Mouse (Mus musculus): ENCODE data around the gene Vasp.
"Not testable (repeated sequence)": the region's sequence is repeated elsewhere in the genome, so short reads cannot be mapped to it uniquely, and the experiment has no call there.

The Vasp gene

GRCm38 (mm10) chr7:19303046-19303305, 31.4 kb upstream of the Vasp start:
- DNase-seq: no peak

DNA sequence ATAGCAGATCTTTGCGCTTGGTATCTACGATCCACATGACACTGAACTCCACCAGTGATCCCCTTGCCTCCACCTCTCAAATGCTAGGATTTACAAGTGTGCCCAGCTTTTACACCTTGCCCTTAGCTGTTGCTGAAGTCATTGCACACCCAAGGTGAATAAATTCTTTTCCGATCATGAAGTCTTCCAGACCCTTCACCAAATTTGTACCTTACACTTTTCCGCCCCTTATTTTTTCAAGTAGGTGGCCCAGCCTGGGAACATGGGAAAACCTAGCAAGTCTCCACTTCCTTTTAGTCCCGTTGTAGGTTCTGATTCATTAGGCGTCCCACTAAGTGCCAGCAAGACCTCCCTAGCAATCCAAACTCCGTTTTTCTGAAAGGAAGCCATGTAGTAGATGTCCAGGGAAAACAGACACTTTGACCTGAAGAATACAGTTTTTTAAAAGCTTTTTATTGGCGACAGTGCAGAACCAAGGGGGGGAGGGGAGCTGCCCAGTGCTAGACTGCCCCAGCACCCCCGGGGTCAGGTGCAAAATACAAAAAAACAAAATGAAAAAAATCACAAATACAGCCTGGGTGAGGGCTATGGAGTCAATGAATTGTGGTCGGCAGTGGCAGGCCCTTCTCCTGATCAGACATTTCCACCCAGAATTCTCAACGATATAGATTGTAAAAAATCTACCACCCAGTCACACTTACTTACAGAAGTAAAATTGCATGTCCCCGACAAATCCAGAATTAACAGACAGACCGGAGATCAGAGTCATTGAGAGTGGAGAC, 30.8 kb upstream of the Vasp start:
- no peak for DNase-seq

DNA sequence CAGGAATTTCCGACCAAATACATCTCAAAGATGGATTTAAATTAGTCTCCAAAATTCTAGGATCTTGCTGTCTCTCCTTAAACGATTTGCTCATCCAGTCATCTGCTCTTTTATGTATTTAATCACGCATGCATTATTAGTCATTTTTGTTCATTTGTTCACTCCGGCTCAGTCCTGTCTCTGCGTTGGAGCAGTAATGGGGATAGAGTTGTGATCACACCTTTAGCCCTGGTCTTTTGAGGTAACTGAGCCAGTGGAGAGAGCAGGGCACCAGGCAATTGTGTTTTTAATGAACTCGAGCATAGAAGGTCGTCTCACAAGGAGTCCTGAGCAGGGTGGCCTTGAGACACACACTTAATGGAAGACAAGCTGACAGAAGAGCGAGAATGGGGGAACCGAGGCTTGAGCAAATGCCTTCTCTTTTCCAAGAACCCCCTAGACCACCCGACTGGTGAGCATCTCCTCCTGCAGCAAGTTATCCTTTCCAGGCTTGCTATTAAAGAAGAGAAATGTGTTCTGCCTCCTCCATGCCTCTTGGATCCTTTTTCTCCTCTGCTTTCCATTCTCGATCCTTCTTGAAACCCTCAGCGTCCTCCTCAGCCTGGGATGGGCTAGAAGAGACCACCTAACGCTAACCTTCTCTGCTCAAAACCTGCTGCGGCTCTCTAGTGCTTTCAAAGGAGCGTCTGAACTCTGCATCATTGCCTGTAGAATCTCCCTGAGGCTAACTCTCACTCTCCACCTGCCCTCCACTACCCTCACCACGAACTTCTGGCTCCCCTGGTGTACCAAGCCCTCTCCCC, 30.0 kb upstream of the Vasp start:
- DNase-seq: no peak

GRCm38 (mm10) chr7:19300501-19301421, 29.1 kb upstream of the Vasp start:
- peak; percentile 81 for DNase-seq

- DNase-seq: no peak
Measured at GRCm38 (mm10) chr7:19299194-19299593, 27.6 kb upstream of the Vasp start.

DNA sequence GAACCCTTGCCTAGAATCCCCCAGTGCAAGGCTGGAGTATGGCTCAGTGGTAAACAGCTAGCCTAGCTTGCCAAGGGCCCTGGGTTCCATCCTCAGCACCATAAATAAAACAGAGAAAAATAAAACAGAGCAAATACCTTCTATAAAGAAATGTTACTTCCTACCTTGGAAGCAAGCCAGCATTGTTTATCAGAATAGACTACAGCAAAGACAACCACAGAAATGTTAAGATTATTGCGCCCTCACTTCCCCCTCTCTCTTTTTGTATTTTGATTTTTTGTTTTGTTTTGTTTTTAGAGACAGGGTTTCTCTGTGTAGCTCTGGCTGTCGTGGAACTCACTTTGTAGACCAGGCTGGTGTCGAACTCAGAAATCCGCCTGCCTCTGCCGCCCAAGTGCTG, 26.2 kb upstream of the Vasp start:
- no peak for DNase-seq

DNA sequence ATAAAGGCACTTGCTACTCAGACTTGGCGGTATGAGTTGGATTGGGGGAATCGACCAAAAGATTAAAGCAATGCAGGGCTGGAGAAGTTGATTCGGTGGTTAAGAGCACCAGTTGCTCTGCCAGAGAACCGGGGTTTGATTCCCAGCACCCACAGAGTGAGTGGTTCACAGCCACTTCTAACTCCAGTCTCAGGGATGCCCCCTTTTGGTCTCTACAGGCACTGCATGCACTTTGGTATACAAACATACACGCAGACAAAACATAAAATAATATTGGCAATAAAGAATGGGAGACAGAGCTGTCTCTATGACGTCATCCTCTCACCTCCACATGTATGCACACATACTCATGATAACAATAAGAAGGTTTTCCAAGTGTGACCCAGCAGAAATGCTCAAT, 25.4 kb upstream of the Vasp start:
- DNase-seq: no peak

- DNase-seq: peak; percentile 96
Measured at GRCm38 (mm10) chr7:19295503-19296185, 24.0 kb upstream of the Vasp start.

GRCm38 (mm10) chr7:19290969-19291596, 19.5 kb upstream of the Vasp start:
- no peak for DNase-seq

- DNase-seq: peak; percentile 66
Measured at GRCm38 (mm10) chr7:19284763-19285162, 13.1 kb upstream of the Vasp start.

- DNase-seq: no peak
Measured at GRCm38 (mm10) chr7:19283406-19283804, 11.8 kb upstream of the Vasp start.

DNA sequence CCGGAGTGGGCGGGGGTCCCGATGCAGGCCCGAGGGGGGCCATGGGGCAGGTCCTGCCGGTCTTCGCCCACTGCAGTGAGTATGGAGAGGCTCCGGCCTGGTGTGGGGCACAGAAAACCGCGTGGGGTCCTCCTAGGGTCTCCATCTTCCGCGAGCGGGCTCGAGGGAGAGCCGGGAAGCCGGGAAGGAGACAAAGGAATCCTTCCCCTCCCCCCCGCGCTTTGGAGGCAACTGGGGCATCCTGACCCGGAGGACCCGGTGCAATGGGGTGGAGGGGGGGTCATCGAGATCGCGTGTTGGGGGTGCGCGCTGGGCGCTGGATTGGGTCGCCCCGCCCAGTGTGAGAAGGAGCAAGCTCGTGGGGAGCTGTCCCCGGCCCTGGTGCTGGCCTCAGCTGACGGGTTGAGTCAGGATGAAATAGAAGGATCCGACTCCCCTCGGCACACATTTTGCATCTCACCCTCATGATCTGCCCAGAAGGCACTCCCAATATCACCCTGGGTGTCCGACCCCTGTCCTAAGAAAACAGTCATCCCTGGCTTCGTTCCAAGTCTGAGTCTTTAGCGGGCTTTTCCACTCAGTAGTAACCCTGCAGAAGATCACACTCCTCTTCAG, 11.3 kb upstream of the Vasp start:
- DNase-seq: peak; percentile 39

GRCm38 (mm10) chr7:19282385-19282784, 10.8 kb upstream of the Vasp start, which contains the start of gene Rtn2:
Gene Rtn2 (plus strand): TSS chr7:19282624.
- DNase-seq: peak; percentile 66

GRCm38 (mm10) chr7:19281680-19282304, 10.2 kb upstream of the Vasp start:
- not testable (repeated sequence) for DNase-seq

DNA sequence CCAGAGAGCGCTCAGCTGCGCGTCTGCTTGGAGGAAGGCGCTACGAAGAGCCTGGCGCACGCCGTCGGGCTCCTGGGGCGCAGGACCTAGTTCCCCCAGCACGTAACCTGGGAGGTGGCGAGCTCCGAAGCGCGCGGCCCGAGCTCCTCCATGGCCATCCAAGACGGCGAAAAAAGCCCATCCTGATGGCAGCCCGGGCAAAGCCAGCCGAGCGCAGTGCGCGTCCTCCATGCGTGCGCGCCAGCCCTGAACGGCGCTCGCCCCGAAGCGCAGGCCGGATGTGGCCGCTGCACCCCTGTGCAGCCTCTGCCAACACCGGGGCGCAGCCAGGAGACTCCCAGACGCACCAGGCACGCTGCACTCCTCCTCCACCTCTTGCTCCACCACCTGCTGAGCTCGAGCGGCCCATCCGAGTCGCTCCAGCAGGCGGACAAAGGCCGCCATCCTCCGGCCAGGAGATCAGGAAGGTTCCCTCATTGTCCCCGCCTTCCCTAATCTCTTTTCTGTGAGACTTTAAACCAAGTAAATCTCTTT, 8.0 kb upstream of the Vasp start, which contains the start of gene Ppm1n:
Ppm1n (minus strand) TSS at position 484 of the 534 bp plus-strand sequence.
- DNase-seq: peak; percentile 49

GRCm38 (mm10) chr7:19279052-19279451, 7.4 kb upstream of the Vasp start:
- DNase-seq: no peak

- DNase-seq: peak; percentile 26
Measured at GRCm38 (mm10) chr7:19276253-19276652, 4.6 kb upstream of the Vasp start.

DNA sequence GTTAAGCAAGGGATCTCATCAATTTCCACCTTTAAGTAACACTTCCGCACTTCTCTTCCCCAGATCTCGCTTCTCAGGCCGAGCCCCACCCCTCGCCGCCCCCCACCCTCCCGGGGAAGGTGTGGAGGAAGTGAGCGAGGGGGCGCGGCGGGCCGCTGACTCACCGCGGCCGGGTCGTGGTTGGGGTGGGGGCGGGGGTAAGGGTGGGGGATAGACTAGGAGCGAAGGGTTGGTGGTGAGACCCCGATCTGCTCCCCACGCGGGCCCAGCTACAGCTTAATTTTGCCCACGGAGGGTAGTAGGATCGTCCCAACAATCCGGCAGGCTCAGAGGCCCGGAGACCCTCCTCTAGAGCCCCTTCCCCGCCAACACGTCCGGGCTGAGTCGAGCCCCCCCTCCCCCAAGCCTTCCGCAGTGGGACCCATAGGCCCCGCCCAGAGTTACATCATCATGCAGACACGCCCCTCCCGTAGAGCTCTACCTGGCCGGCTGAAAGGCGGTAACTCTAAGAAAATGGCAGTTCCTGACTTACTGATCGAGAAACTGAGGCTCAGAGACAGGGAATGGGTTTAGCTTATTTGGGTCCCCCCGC, 652 bp upstream of the Vasp start:
- DNase-seq: peak; percentile 91

- DNase-seq: peak; percentile 48
Measured at GRCm38 (mm10) chr7:19270509-19271237, 944 bp downstream of the Vasp start.
